Mouse (Mus musculus) heart, adult 18-20 months (tissue): Measurements from ENCODE around the gene Adamts7. TPM values are rescaled to one million over a fixed set of nuclear protein-coding genes. Genes with fewer than 3 reads are reported as not detected.

ENCODE experiments used
- total RNA-seq, 2 experiments: library from RNA; stranded (reverse); gene quantifications; 2 replicates each; pipeline ENCODE4 v1.2.3; 2021

The Adamts7 gene
- total RNA-seq, 2 experiments from 2014 or later, result 7.6 to 8.4 TPM

Other genes with a start within 250 kb of the Adamts7 start
- 10 to 100 TPM; 52.3 to 60.5 TPM for gene Ctsh, start 108.9 kb upstream of the Adamts7 start, total RNA-seq
- 100 to 1,000 TPM; 259 to 276 TPM for gene Morf4l1, start 48.3 kb upstream of the Adamts7 start, total RNA-seq
- gene Tbc1d2b, start 107.7 kb downstream of the Adamts7 start, total RNA-seq, result 10 to 100 TPM in 1 of 2 experiments, 1 to 10 TPM in 1; 8.3 to 10.1 TPM